Mouse (Mus musculus) retina, adult 2 months (tissue): ENCODE measurements at regions not wholly inside any gene's neighbourhood (a gene's known extent, or its start where the extent isn't known, plus 50 kb on each side); places are given as distances from the start of the nearest gene placed in this dataset.

Experiments used
- DNase-seq: peaks from one replicate; pipeline ENCODE4 v3.0.0-alpha.2; 2012; ENCODE audit warnings: low read depth, low spot score

GRCm38 (mm10) chr9:74342176-74342575 is 232.0 kb downstream of the Wdr72 start:
- DNase-seq: no peak

GRCm38 (mm10) chr9:74345027-74345426 is 234.9 kb downstream of the Wdr72 start:
- DNase-seq: no peak

- no peak for DNase-seq
These were observed 238.6 kb downstream of the Wdr72 start for GRCm38 (mm10) chr9:74348776-74349175.

- no peak for DNase-seq
These were observed 255.8 kb downstream of the Wdr72 start for GRCm38 (mm10) chr9:74365930-74366438.

GRCm38 (mm10) chr9:74376191-74376590 is 266.0 kb downstream of the Wdr72 start:
- DNase-seq: no peak

GRCm38 (mm10) chr9:74377204-74377603 is 267.0 kb downstream of the Wdr72 start:
- DNase-seq: no peak

GRCm38 (mm10) chr9:74384206-74384896 is 274.2 kb downstream of the Wdr72 start:
- DNase-seq: no peak

- DNase-seq: no peak
These were observed 315.4 kb downstream of the Wdr72 start for GRCm38 (mm10) chr9:74425594-74425993.

- no peak for DNase-seq
These were observed 339.8 kb downstream of the Wdr72 start for GRCm38 (mm10) chr9:74449981-74450380.

GRCm38 (mm10) chr9:74461084-74461483 is 350.9 kb downstream of the Wdr72 start:
- DNase-seq: no peak

- no peak for DNase-seq
These were observed 366.7 kb downstream of the Wdr72 start for GRCm38 (mm10) chr9:74476830-74477229.

GRCm38 (mm10) chr9:74479273-74479672 is 369.1 kb downstream of the Wdr72 start:
- no peak for DNase-seq

GRCm38 (mm10) chr9:74513887-74514286 is 347.8 kb upstream of the Onecut1 start:
- no peak for DNase-seq

- no peak for DNase-seq
These were observed 333.2 kb upstream of the Onecut1 start for GRCm38 (mm10) chr9:74528550-74528949.

- peak; percentile 20 for DNase-seq
These were observed 331.4 kb upstream of the Onecut1 start for GRCm38 (mm10) chr9:74530317-74530716.

GRCm38 (mm10) chr9:74530748-74531147 is 331.0 kb upstream of the Onecut1 start:
- no peak for DNase-seq

- DNase-seq: no peak
These were observed 329.7 kb upstream of the Onecut1 start for GRCm38 (mm10) chr9:74531986-74532385.

- DNase-seq: no peak
These were observed 326.7 kb upstream of the Onecut1 start for GRCm38 (mm10) chr9:74534976-74535375.

- no peak for DNase-seq
These were observed 305.6 kb upstream of the Onecut1 start for GRCm38 (mm10) chr9:74556116-74556515.

GRCm38 (mm10) chr9:74592757-74593156 is 269.0 kb upstream of the Onecut1 start:
- no peak for DNase-seq

GRCm38 (mm10) chr9:74593970-74594369 is 267.8 kb upstream of the Onecut1 start:
- DNase-seq: no peak

GRCm38 (mm10) chr9:74604415-74604814 is 257.3 kb upstream of the Onecut1 start:
- DNase-seq: no peak

- no peak for DNase-seq
These were observed 239.8 kb upstream of the Onecut1 start for GRCm38 (mm10) chr9:74621957-74622356.

GRCm38 (mm10) chr9:74645394-74645793 is 216.3 kb upstream of the Onecut1 start:
- DNase-seq: no peak
